7 mouse cellular contexts compared by ENCODE assay signal in the genomic region with DNA sequence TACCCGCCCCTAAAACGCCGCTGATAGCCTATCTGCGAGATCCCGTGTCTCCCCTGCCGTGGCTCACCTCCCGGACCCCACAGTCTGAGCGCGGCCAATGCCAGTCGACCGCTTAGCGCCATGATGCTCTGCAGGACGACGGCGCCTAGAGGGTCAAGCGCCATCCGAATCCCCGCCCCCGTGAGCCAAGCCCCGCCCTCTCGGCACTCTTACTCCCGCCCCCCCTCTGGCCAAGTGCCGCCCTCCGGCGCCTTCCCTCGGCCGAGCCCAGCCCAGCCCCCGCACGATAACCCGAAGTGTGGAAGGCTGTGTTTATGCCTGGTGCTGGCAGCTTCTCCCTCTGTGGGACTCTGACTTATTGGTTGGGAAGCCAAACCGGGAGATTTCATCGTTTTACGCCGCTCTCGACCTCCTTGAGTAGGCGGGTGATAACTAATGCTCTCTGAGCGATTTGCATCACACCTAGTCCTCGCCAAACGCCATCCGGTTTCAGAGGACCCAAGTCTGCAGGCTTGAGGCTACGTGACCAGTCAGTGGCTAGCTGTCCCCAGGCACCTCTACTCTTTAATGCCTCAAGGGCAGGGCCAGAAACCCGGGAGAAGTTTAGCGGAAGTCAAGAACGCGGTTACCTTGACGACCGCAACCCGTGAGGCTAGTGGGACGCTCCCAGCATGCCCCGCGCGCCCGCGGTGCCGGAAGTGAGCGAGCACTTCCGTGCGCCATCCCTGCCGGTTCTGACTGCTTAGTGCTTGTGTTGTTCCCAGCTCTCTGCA. TPM values are rescaled to one million over a fixed set of nuclear protein-coding genes. Genes with fewer than 3 reads are reported as not detected.
A peak's percentile ranks its signal among the peaks of the same experiment; 100 is the strongest.
DNase-seq lines count a peak whose midpoint lies in the region; ATAC-seq and TF ChIP-seq lines count a peak whose summit lies in the region.

Gene Psmd13 (plus strand): TSS at position 273 of the 773 bp plus-strand sequence.
Gene Sirt3 (minus strand): TSS at position 614 of the 773 bp plus-strand sequence.

- H3K4me2 ChIP-seq in intestine, postnatal 0 days (replicated peaks; ENCODE audit: low read depth): peak within 1 kb of the TSS; percentile 87
- peak within 1 kb of the TSS; percentile 77 for H3K4me2 ChIP-seq in midbrain, embryonic 12.5 days (replicated peaks)

- DNase-seq in adrenal gland, adult 8-10 months: peak; percentile 93
- DNase-seq in embryo, embryonic 9.5 days (ENCODE audit: extremely low spot score): peak; percentile 91
- DNase-seq in gonadal fat pad, adult 2 months (ENCODE audit: low read depth): peak; percentile 51
- DNase-seq in left cerebral cortex, postnatal 4 days: peak; percentile 95

- no peaks in the 10 kb centered on the region for H3K9me3 ChIP-seq in intestine, postnatal 0 days (ENCODE audit: control insufficient read depth)
- no peaks in the 10 kb centered on the region for H3K9me3 ChIP-seq in midbrain, embryonic 12.5 days

- peak; percentile 95 for ATAC-seq in intestine, postnatal 0 days
- peak; percentile 95 for ATAC-seq in midbrain, embryonic 12.5 days (ENCODE audit: low FRiP score, low read depth)

- peak; percentile 34; the same call in 1 of the 2 replicates for TF ChIP-seq POLR2A in small intestine, adult 2 months (IDR thresholded peaks at IDR 0.05; ENCODE audit: low read depth, low read length)

- peak within 1 kb of the TSS; percentile 86 for H3K4me3 ChIP-seq in intestine, postnatal 0 days (ENCODE audit: low read depth, low read length)
- H3K4me3 ChIP-seq in midbrain, embryonic 12.5 days: peak within 1 kb of the TSS; percentile 94
- H3K4me3 ChIP-seq in small intestine, adult 2 months (ENCODE audit: low read depth, low read length): peak within 1 kb of the TSS; percentile 98

- intact Hi-C loops in left cerebral cortex, postnatal 4 days (cut with DNase I): loop anchor here (5.0 kb wide), 1 partner anchor 805 kb away; no protein-coding TSS in a partner anchor

- peaks cover 2% of the 10 kb centered on the region; the same call in 1 of the 2 replicates for H3K4me1 ChIP-seq in intestine, postnatal 0 days (replicated peaks; ENCODE audit: control insufficient read depth, insufficient read depth, low read length)
- H3K4me1 ChIP-seq in midbrain, embryonic 12.5 days: peaks cover 17% of the 10 kb centered on the region
- H3K4me1 ChIP-seq in small intestine, adult 2 months (ENCODE audit: control insufficient read depth, insufficient read depth, insufficient read length, low read length): peaks cover 2% of the 10 kb centered on the region; the same call in 1 of the 2 replicates

- no peaks in the 10 kb centered on the region for H3K27me3 ChIP-seq in intestine, postnatal 0 days (replicated peaks; ENCODE audit: control insufficient read depth, insufficient read depth, low read length)
- H3K27me3 ChIP-seq in midbrain, embryonic 12.5 days: no peaks in the 10 kb centered on the region
- no peaks in the 10 kb centered on the region for H3K27me3 ChIP-seq in small intestine, adult 2 months (ENCODE audit: control insufficient read depth, insufficient read depth, low read length)

- TF ChIP-seq CTCF in intestine, postnatal 0 days (IDR thresholded peaks at IDR 0.05; ENCODE audit: low read depth): peak; percentile 17; the same call in 1 of the 2 replicates
- peak; percentile 19; the same call in 1 of the 2 replicates for TF ChIP-seq CTCF in small intestine, adult 2 months (IDR thresholded peaks at IDR 0.05; ENCODE audit: extremely low read depth, insufficient read length, insufficient replicate concordance, low read depth, low read length)

- H3K9ac ChIP-seq in intestine, postnatal 0 days (ENCODE audit: low read depth, low read length): peak within 1 kb of the TSS; percentile 67
- peak within 1 kb of the TSS; percentile 92 for H3K9ac ChIP-seq in midbrain, embryonic 12.5 days (replicated peaks)

- H3K36me3 ChIP-seq in intestine, postnatal 0 days (ENCODE audit: control insufficient read depth, insufficient read depth): peaks cover 28% of the 10 kb centered on the region
- H3K36me3 ChIP-seq in midbrain, embryonic 12.5 days: peaks cover 19% of the 10 kb centered on the region
- H3K36me3 ChIP-seq in small intestine, adult 2 months (ENCODE audit: control insufficient read depth, insufficient read depth, low read length): peaks cover 12% of the 10 kb centered on the region

- H3K27ac ChIP-seq in intestine, postnatal 0 days (ENCODE audit: low read depth, low read length): peak within 1 kb of the TSS; percentile 81
- H3K27ac ChIP-seq in midbrain, embryonic 12.5 days (replicated peaks): peak within 1 kb of the TSS; percentile 86
- H3K27ac ChIP-seq in small intestine, adult 2 months (ENCODE audit: insufficient read depth, low read depth, low read length): peak within 1 kb of the TSS; percentile 97

- WGBS in intestine, postnatal 0 days: under 1% methylated on average over 58 of the region's 59 CpGs
- WGBS in midbrain, embryonic 12.5 days: under 1% methylated on average over 58 of the region's 59 CpGs
- under 1% methylated on average over 59 of the region's 59 CpGs for WGBS in small intestine, adult 2 months

RNA-seq across cellular contexts. Expression of gene Psmd13, which starts in this region (rescaled TPM):
- 100 to 1,000 TPM; 113 to 125 (median 116) TPM for total RNA-seq in adrenal gland, adult 8-10 months (2022)
- 68.5 and 81.3 TPM in 2 replicates for polyA plus RNA-seq in gonadal fat pad, adult 2 months (2012; rRNA removed)
- 150 and 155 TPM in 2 replicates for polyA plus RNA-seq in intestine, postnatal 0 days (2015; fragmentation: Nextera tagmentation; extraction: Ambion mirVana)
- 100 to 1,000 TPM; 155 to 165 TPM for total RNA-seq in left cerebral cortex, postnatal 4 days (2021)
- polyA plus RNA-seq in midbrain, embryonic 12.5 days (2016; fragmentation: Nextera tagmentation; extraction: Ambion mirVana): 279 and 300 TPM in 2 replicates
- 33.5 and 55.7 TPM in 2 replicates for polyA plus RNA-seq in small intestine, adult 2 months (2012; rRNA removed)

RNA-seq across cellular contexts. Expression of gene Sirt3, which starts in this region (rescaled TPM):
- total RNA-seq in adrenal gland, adult 8-10 months (2022): 10 to 100 TPM; 33.4 to 48.7 (median 41.0) TPM
- polyA plus RNA-seq in gonadal fat pad, adult 2 months (2012; rRNA removed): 27.4 and 29.3 TPM in 2 replicates
- polyA plus RNA-seq in intestine, postnatal 0 days (2015; fragmentation: Nextera tagmentation; extraction: Ambion mirVana): 28.9 and 30.9 TPM in 2 replicates
- total RNA-seq in left cerebral cortex, postnatal 4 days (2021): 10 to 100 TPM; 26.0 to 31.3 TPM
- polyA plus RNA-seq in midbrain, embryonic 12.5 days (2016; fragmentation: Nextera tagmentation; extraction: Ambion mirVana): 27.4 and 28.9 TPM in 2 replicates
- 13.6 and 20.4 TPM in 2 replicates for polyA plus RNA-seq in small intestine, adult 2 months (2012; rRNA removed)

Comparison
In these comparisons a context has a peak if more than half of its experiments do, and no peak if none do; other contexts are left out.
1. Peak in every context shown above with its lines: DNase-seq, ATAC-seq, H3K4me3 ChIP-seq and H3K27ac ChIP-seq.